Mouse (Mus musculus) granulocyte monocyte progenitor cell, adult 5-6 weeks (primary cell): ENCODE data around the gene Ero1lb. TPM values are rescaled to one million over a fixed set of nuclear protein-coding genes. Genes with fewer than 3 reads are reported as not detected.
A peak's percentile ranks its signal among the peaks of the same experiment; 100 is the strongest.

ENCODE experiments used
- ATAC-seq: replicated peaks from 2 replicates; pipeline ENCODE4 v1.8.0; 2016; ENCODE audit warnings: mild to moderate bottlenecking, moderate TSS enrichment, inconsistent platforms; ENCODE audit not compliant: poor library complexity, severe bottlenecking
- total RNA-seq, 2 experiments: library from RNA; stranded (forward) in 1 of 2; stranded (reverse) in 1 of 2; fragments of 200-712, 200-1000 nt in 1 of 2; fragments of >200 nt in 1 of 2; fragmentation: Nextera tagmentation in 1 of 2; gene quantifications; 2 replicates each; pipeline ENCODE4 v1.2.3; 2014 to 2017

The Ero1lb gene
- 20.9 and 22.2 TPM in 2 replicates for total RNA-seq (2014; fragmentation: Nextera tagmentation)
- total RNA-seq (2017) = 15.6 and 16.8 TPM in 2 replicates

DNA sequence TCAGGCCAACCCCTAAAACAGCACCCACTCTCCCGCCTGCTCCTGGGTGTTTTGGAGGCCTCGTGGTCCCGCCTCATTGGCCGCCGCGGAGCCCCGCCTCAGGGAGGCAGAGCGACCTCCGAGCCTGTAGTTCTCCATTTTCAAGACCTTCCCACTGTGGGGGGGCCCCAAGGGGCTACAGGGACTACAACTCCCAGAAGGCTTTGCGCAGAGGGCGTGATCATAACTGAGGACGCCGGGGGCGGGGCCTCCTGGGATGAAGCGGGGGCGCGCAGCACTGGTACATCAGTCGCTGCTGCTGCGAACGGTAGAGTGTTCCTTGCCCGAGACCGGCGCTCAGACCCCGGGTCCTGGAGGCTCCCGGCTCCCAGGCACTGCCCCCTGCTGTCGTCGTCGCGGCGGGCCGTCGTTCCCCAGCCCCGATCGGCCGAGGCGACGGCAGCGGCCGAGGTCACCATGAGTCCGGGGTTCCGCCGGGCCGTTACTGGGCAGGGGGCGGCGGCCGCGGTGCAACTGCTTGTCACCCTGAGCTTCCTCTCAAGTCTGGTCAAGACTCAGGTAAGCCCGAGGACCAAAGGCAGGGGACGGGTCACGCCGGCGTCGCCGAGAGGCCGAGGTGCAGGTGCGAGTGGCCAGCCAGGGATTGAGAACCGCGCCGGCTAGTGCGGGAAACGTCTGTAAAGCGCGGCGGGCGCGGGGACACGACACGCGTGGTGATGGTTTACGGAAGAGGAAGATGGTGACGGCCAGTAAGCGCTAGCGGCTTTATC is at the start of gene Ero1lb:
Gene Ero1lb (plus strand): TSS at position 254 of the 770 bp plus-strand sequence.
- ATAC-seq = peak; percentile 87

- peak; percentile 47 for ATAC-seq
Measured at GRCm38 (mm10) chr13:12519371-12519770, 46.3 kb upstream of the Ero1lb start.

DNA sequence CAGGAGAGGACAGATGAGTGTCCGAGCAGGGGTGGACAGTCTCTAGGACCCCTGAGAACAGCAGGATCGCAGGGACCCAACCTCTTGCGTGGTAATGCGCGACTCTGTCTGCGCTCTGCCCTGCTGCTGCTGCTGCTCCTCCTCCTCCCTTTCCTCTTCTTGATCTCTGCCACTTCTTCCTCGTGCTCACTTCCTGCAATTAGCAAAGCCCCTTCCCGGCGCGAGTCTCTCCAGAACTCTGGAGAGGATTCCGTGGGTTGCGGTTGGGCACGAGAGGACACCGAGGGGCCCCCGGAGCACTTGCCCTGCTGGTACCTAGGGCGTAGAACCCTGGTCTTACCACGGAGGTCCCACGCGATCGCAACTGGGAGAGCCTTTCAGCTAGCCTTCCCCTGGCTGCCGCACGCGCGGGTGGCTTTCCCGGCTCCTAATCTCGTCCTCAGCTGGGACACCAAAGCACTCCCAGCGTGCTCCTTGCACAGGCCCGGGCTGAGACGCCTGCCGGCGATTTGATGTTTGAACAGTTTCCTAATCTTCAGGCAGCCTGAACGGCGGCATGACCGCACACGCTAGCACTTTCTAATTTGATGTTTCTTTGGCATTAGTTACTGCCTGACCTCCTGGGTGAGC is 45.6 kb upstream of the Ero1lb start, which contains the start of gene Edaradd:
Gene Edaradd (minus strand): TSS at position 484 of the 630 bp plus-strand sequence.
- peak; percentile 80 for ATAC-seq

GRCm38 (mm10) chr13:12522346-12522745 is 43.3 kb upstream of the Ero1lb start:
- ATAC-seq = no peak

- peak; percentile 56 for ATAC-seq
Measured at GRCm38 (mm10) chr13:12525678-12526077, 40.0 kb upstream of the Ero1lb start.

DNA sequence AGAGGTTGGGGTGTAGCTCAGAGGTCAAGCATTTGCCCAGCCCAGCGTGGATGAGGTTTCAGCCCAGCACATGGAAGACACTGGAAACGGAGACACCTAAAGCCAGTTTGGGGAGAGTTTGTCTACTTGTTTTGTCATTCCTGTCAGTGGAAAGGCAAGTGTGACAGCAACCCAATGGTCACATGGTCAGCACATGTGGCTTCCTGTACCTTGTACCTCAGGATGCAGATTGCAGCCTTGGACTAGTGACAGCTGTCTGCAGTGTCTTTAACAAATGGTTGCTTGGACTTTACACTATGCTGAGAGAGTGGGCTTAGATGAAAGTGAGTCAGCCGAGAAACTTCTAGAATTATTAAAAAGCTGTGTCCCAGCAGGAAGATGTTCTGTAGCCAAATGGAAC is 31.0 kb upstream of the Ero1lb start:
- ATAC-seq = no peak

GRCm38 (mm10) chr13:12537971-12538370 is 27.7 kb upstream of the Ero1lb start:
- peak; percentile 37 for ATAC-seq

- no peak for ATAC-seq
Measured at GRCm38 (mm10) chr13:12539716-12540115, 26.0 kb upstream of the Ero1lb start.

- peak; percentile 60 for ATAC-seq
Measured at GRCm38 (mm10) chr13:12540119-12540518, 25.6 kb upstream of the Ero1lb start.

GRCm38 (mm10) chr13:12542006-12542981 is 23.4 kb upstream of the Ero1lb start:
- peak; percentile 95 for ATAC-seq

DNA sequence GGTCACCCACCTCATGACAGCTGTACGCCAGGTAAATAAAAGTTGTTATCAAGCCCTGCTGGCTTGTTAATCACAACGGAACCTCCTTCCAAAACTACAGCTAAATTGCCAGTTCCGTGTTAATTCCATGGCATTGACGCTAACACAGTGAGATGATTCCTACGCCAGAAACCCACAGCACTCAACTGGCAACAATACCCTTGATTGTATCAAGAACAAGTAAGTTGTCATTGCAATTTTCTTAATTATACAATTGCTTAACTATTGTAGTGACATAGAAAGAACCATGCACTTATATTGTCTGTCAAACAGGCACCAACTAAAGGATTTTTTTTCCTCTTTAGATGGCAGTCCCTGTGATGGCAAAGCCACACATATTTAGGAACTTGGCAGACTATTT is 22.4 kb upstream of the Ero1lb start:
- no peak for ATAC-seq

- ATAC-seq = no peak
Measured at GRCm38 (mm10) chr13:12543880-12544568, 21.6 kb upstream of the Ero1lb start.

DNA sequence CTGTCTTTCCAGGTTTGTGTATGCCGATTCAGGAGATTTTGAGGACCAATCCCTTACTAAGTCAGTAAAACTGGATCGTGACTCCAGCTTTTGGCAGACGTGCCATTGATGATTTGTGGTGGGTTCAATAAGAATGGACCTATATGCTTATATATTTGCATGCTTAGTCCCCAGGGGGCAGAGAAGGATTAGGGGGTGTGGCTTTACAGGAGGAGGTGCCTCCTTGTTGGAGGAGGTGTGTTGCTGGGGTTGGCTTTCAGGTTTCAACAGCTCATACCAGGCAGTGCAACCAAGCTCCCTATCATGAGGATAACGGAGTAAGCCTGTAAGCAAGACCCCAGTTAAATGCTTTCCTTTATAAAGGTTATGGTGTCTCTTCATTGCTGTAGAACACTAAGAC is 11.5 kb upstream of the Ero1lb start:
- no peak for ATAC-seq

DNA sequence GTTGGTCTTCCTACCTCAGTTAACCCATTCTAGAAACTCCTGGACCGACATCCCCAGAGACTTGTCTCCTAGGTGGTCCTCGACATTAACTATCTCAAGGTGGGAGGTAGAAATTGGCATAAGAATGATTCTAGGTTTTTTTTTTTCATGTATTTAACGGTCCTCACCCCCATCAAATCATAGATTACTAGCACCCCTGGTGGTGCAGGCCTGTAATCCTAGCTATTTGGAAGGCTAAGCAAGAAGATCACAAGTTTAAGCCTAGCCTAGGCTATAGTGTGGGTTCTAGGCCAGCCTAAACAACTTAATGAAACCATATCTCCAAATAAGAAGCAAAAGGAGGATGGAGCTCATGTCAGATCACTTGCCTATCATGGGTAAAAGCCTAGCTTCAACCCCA is 6.6 kb upstream of the Ero1lb start:
- no peak for ATAC-seq

DNA sequence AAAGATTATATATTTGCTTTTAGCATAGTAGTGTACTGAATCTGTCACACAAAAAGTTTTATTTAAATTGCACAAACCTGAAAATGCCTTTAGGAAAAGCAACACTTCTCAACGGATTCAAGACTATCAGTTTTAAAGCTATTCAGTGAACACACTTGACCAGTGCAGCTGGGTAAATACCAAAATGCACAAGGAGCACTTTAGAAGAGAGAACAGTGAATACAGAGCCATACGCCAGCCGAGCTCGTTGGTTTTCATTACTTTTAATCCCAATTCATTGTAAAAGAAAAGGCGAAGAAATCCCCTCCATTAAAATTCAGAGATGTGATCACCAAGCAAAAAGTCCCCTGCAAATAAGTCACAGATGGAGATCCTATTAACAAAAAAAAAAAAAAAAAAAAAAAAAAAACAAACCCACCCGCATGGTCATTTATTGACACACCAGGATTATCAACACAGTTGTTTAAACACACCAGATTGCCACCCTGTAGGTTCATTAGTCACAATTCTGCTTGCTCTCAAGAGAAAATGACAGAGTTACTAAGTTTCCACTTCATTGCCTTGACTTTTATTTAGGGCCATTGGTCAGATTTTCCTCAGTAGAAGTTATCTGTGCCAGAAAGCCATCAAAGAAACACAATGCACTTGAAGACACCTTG is 6.1 kb upstream of the Ero1lb start:
- ATAC-seq = no peak

- no peak for ATAC-seq
Measured at GRCm38 (mm10) chr13:12561729-12562128, 3.9 kb upstream of the Ero1lb start.

- no peak for ATAC-seq
Measured at GRCm38 (mm10) chr13:12562256-12562655, 3.4 kb upstream of the Ero1lb start.

DNA sequence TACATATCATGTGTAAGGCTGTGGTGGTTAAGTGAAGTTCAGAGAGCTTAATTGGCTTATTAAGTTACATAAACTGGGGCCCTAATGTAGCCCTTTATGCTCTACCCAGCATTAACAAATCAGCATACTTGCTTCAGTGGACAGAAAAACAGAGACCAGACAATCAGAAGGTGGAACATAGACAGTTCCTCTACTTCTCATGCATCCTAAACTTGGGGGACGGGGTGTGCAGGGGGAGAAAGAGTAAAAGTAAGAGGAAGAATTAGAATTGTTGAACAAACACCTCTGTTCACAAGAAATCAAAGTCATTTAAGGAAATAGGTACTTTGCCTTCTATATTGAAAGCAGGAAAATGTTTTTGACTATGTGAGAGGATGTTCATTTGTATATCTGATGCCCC is 2.3 kb downstream of the Ero1lb start:
- ATAC-seq = no peak
